Mouse (Mus musculus) R1 (cell line): ENCODE data around the gene Rhbdd3.

Source experiments
- DNase-seq: peaks from one replicate; pipeline ENCODE4 v3.0.0-alpha.2; 2018; ENCODE audit warnings: low read depth, low spot score

Gene Rhbdd3

DNA sequence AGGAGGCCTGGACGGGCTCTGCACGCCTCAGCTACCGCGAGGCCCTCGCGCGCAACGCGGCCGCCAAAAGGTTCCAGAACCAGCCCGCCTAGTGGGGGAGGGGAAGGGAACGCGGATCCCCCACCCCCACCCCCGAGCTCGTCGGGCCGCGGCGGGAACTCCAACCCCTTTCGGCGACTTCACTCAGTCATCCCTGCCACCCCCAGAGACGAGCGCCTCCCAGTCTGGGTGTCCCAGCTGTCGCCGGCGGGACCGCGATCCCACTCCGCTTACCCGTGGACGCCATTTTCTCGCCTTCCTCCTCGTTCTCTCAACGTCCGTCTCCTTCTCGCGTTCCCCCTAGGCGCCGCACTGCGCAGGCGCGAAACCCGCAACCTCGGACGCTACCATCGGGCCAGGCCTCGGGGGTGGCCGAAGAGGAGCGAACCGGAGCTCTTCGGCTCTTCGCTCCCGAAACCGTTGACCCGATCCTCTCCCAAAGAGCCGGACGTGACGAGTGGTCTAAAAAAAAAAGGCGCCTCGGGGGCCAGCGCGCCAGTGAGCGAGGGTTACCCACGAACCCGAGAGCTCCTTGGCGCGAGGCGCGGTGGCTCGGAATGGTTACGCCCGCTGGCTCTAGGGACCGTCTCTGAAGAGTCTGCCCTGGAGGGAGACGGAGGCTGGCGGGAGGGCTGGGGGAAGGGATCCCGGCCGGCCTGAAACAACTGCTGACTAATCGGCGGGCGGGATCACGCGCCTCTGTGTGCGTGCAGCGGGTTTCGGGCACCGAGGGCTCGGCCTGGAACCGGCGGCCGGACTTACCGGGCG lies at the start of gene Rhbdd3, which contains the start of gene Ewsr1:
Gene Rhbdd3 (plus strand): TSS at position 191 of the 807 bp plus-strand sequence.
Gene Ewsr1 (minus strand): TSS at position 531 of the 807 bp plus-strand sequence.
- DNase-seq, result peak; percentile 95

DNA sequence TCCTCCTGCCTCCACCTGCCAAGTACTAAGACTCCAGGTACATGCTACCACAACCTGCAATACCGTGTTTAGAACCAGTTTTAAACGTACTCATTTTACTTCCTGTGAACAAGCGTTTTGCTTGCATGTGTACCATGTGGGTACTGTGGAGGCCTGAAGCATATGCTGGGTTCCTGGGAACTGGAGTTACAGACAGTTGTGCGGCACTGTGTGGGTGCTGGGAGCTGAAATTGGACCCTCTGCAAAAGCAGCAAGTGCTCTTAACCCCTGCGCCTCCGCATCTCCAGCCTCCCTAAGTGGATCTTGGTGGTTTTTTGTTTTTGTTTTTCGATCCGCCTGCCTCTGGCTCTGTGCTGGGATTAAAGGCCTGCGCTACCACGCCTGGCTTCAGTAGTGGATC lies 47.1 kb upstream of the Rhbdd3 start:
- no peak for DNase-seq

GRCm38 (mm10) chr11:5052200-5052854 lies 46.4 kb upstream of the Rhbdd3 start:
- DNase-seq, result peak; percentile 68

- DNase-seq, result peak; percentile 62
These were observed 44.6 kb upstream of the Rhbdd3 start for GRCm38 (mm10) chr11:5054151-5054550.

DNA sequence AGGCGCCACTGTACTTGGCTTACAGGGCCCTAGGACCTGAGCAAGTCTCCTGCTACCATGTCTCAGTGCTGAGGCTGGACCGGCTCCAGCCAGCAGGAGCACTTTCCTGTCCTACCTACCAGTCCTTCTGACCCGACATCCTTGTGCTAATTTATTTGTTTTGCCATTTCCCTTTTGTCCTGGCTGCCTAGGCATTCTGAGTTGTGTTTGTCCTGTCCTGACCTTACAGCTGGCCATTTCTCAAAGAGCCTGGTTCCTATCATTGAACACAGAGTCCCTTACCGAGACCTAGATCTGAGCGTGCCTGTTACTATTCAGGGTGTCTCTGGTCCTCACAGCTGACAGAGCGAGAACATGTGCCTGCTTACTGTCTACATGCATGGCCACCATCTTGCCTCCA lies 43.9 kb upstream of the Rhbdd3 start:
- DNase-seq, result no peak

DNA sequence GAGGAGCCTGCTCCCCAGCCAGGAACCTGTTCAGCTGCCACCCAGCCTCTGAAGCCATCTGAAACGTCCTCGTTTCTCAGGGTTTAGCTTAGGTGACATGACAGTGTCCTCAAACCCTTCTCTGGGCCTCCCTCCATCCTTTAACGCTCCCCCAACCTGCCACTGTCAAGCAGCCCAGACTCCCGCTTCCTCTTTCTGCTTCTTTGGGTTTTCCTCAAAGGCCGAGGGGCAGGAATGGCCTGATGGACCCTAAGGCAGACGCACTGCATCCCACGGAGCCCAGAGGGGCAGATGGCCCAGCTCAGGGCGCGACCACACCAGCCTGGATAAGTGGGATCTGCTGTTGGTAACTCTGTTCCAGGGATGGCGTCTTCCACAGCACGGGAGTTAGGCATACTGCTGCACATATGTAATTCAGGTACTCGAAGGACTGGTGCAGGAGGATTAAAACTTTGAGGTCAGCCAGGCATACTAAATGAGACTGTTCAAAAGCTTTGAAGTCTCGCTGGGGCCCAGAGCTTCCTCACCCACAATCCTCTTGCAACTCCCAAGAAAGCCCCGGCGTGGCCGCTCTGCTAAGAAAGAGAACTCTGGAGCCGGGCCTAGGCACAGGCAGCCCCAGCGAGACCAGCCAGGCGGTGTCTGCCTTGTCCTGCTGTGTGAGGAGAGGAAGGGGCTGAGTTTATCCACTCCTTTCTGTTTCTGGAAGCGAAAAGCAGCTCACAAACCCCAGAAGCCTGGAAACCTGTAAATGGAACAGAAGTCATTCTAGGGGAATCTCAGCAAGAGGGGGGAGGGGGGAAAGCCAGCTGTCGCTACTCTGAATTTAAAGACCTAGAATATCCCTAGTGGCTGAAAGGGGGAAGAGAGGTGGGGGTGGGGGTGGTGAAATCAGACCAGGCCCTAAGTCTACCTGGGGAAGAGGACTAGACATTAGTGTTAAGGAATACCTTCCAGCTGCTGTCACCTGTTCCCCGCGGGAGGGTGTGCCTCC lies 42.5 kb upstream of the Rhbdd3 start:
- DNase-seq, result no peak

DNA sequence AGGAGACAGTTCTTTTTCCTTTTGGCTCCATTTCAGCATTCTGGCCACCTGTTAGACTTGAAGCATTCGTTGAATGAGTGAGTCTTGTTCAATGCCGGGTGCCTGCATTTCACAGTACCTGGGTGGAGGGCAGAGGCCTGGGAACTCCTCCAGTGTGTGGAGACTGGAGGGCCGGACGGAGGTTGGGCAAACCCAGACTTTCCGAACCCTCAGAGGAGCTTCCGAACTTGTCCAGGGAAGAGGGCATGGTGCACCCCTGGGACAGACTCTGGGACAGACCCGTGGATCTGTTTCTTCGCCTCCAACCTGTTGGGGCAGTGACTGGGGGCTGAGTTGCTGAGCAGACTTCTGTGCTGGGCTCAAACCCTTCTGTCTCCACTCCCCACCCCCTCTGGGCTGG lies 41.7 kb upstream of the Rhbdd3 start:
- no peak for DNase-seq

GRCm38 (mm10) chr11:5057541-5057855 lies 41.2 kb upstream of the Rhbdd3 start:
- DNase-seq, result no peak

- DNase-seq, result no peak
These were observed 40.7 kb upstream of the Rhbdd3 start, which contains the start of gene Rasl10a for GRCm38 (mm10) chr11:5057856-5058641. Gene Rasl10a (plus strand): TSS chr11:5058128.

- DNase-seq, result no peak
These were observed 39.9 kb upstream of the Rhbdd3 start for GRCm38 (mm10) chr11:5058783-5059182.

DNA sequence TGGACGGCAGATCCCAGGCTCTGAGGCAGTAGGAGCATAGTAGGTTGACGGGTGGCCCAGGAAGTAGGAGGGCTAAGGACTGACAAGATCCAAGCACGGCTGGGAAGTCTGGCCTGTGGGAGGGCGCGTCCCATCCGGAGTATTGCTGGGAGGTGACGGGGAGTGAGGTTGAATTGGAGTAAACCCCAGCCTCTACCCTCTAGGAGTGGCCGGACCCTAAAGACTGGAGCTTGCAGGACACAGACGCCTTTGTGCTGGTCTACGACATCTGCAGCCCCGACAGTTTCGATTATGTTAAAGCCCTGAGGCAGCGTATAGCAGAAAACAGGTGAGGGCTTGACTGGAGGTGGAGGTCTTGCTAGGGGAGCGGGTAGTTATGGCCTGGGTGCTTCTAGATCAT lies 39.5 kb upstream of the Rhbdd3 start:
- no peak for DNase-seq

DNA sequence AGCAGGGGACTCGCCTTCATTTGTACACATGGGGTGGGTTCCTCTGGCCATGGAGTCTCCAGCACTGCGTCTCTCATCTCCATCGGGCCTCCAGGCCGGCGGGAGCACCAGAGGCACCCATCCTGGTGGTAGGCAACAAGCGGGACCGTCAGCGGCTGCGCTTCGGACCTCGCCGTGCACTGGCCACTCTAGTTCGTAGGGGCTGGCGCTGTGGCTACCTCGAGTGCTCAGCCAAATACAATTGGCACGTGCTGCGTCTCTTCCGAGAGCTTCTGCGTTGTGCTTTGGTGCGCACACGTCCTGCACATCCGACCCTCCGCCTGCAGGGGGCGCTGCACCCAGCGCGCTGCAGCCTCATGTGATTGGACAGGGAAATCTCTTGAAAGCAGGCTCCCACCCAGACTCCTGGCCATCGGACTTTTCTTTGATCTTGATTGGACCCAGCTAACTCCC lies 39.0 kb upstream of the Rhbdd3 start:
- peak; percentile 83 for DNase-seq

- no peak for DNase-seq
These were observed 37.8 kb upstream of the Rhbdd3 start for GRCm38 (mm10) chr11:5060756-5061412.

DNA sequence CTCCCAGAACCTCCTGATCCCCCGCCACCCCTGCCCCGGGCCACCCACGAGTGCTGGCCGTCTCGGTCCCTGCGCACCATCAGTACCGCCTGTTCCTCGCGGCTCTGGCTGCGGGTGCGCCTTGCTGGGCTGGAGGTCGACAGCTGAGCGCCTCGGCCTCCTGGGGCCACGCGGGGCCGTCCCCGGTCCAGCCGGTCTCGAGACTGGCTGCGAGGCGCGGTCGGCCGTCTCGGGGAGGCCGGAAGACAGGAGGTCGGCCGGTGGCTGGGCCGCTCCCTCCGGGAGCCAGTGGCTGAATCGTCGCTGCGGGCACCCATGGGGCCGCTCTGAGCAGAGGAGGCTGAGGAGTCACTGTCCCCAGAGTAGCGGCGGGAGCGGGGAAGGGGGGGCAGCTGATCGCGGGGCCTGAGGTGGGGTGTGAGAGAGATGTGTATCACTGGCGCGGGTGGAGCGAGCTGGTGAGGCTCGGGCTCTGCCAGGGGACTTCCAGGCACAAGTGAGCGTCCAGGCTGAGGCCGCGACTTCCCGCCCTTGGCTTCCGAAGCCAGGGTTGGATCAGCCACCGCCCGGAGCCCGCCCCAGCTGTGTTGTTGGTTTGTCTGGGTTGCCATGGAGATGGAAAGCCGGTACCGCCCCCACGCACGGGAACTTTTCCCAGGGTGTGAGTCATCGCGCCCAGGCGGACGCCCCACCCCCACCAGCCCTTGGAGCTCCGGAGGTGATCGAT lies 37.1 kb upstream of the Rhbdd3 start:
- DNase-seq, result peak; percentile 95

- no peak for DNase-seq
These were observed 36.4 kb upstream of the Rhbdd3 start for GRCm38 (mm10) chr11:5062326-5062725.

GRCm38 (mm10) chr11:5062860-5063505 lies 35.7 kb upstream of the Rhbdd3 start:
- no peak for DNase-seq

DNA sequence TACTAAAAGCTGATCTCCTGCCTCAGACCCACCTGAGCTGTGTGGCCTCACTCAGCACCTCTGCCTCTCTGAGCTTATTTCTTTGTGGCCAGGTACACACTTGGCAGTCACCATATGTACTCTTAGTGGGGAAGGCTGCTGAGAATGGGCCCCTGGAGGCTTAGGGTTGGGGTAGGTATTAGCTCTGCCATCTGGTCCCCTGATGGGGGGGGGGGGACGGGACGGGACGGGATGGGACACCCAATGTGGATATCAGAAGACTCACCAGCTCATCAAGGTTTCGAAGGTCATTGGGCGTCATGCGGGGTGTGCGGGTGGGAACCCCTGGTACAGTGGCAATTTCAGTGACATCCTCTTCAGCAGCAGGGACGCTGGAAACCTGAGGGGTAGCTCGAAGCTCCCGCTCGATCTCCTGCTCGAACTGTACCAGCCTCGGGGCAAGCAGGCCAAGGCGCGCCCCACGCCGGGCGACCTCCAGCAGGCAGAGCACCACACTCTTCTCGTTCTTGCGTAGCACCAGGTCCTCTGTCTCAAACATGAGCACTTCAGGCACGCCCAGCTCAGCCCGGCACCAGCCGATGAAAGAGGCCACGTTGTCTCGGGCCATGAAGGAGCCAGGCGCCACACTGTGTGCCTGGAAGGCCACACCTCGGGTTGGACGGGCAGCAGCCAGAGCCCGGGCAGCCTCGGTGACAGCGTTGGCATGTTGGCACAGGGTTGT lies 35.0 kb upstream of the Rhbdd3 start:
- DNase-seq, result no peak

DNA sequence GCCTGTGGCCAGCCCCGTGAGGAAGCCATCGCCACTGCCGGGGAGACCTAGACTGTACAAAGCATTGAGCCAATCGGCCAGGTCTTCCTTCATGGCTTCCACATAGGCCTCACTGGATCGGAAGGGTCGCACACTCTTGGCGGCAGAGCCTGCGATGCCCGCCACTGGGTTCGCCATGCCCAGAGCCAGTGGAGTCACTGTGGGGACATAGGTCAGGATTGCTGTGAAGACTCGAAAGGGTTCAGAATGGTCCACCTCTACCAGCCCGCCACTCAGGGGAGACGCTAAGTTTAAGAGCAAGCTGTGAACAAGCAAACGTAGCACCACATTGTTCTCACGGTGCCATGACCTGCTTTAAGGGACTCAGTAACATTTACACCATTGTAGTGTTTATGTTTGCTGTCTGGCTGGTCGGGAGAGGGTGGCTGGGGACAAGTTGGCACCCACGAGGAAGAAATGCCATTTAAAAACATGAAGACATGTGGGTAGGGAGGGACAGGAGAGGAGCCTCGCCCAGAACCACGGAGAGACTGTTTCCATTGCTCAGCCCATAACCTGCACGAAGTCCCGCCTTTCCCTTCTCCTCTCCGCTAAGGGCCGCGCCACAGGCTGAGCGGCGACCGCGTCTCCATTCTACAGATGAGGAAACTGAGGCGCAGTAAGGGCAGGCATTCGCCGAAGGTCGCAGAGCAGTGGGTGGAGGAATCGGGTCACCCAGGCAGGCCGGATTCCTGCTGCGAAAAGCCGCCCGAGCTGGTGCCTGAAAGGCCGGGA lies 34.3 kb upstream of the Rhbdd3 start:
- peak; percentile 75 for DNase-seq
